Mouse (Mus musculus) liver, adult (tissue): ENCODE results near the gene Slc1a1.

Experiments
- GATA4 ChIP-seq: IDR thresholded peaks from 2 replicates; pipeline ENCODE4 v1.6.1; 2014; ENCODE audit warnings: mild to moderate bottlenecking, low read length; ENCODE audit not compliant: insufficient replicate concordance

Slc1a1 gene

DNA sequence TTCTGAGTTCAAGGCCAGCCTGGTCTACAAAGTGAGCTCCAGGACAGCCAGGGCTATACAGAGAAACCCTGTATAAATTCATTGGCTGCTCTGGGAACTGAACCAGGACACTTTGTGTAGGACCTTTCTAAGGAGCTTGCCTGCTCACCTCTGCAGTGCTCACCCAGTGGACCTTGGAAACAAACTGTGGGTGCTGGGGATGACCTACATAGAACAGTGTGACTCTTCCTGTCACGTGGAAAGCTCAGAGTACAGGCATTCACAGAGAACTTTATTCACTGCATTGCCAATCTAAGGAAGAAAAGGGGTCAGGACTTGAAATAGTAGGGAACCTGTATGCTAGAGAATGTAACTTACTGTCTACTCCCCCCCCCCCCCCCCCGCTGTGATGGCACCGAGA is 54.4 kb downstream of the Slc1a1 start:
- no peak for TF ChIP-seq GATA4

GRCm38 (mm10) chr19:28891238-28891637 is 56.4 kb downstream of the Slc1a1 start:
- TF ChIP-seq GATA4, result no peak

DNA sequence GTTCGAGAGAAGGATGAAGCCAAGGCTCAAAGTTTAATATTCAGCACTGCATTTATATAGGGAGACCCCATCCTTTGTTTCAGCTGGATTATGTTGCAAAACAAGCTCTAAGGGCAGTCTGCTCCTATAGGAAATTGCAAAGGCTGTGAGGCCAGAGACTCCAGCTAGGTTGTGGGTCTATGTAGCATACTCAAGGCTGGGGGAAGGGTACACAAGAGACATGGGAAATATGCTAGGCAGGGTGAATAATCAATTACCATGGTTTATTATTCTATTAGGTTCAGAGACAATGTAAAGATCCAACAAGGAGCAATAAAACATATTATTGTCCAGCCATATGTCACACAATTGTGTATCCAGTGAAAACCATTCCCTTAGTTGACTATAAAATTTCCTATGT is 57.0 kb downstream of the Slc1a1 start:
- TF ChIP-seq GATA4, result no peak

DNA sequence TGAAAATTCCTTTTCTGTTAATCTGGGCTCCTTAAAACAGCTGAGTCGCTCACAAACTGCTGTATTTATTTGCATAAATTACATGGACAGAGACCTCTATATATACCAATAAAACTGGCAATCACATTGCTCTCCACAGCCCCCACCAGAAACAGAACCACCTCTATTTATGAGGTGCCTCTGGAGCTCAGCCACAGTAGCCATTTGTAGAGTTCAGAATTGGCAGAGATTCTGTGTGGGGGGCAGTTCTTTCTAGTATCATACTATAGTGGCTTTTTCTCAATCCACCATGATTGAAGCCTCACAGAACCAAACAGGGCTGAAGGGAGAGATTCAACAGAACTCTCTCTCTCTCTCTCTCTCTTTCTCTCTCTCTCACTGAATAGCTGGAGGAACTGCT is 61.8 kb downstream of the Slc1a1 start:
- no peak for TF ChIP-seq GATA4

- no peak for TF ChIP-seq GATA4
These were observed 62.6 kb downstream of the Slc1a1 start for GRCm38 (mm10) chr19:28897497-28897896.

- TF ChIP-seq GATA4, result no peak
These were observed 65.9 kb downstream of the Slc1a1 start for GRCm38 (mm10) chr19:28900771-28901170.

GRCm38 (mm10) chr19:28902111-28902510 is 67.3 kb downstream of the Slc1a1 start:
- no peak for TF ChIP-seq GATA4

DNA sequence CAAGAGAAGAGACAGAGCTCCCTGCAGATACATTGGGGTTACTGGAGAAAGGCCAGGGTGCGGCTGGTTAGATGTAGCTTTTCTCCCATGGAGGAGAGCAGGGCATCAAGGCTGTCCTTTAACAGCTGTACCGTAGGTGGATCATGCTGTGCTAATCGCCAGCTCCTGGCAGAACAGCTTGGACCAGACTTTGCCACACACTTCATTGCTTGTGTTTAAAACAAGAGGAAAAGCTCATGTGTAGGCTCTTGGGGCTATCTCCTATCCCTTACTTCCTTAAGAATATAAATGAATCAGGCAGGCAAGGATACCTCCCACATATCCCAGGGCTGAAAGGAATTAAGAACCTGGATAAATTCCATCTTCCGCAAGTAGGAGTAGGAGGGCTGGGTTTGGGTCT is 68.0 kb downstream of the Slc1a1 start:
- no peak for TF ChIP-seq GATA4

DNA sequence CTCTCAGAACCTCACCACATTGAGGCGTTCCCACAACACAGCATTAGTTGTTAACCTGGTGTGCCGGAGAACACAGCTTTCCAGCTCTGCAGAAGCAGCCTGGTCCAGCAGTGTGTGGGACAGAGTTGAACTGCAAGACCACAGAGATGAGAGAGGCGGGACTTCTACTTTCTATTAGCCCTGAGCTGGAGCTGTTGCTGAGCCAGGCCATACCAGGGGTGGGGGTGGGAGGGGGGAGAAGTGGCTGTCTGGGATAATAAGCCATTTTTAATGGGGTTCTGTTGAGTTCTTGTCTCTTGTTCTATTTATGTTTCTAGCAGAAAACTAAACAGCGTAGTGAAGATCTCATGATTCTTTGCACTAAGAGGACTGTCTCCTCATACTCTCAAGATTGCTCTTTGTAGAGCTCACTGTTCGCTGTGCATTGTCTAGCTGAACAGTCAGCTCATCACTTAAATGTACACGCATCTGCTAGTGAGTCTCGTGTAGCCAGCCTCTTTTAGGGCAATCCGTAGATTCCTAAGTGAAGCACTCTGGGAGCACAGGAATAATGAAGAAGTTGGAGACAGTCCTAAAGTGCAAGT is 68.8 kb downstream of the Slc1a1 start:
- TF ChIP-seq GATA4, result no peak

GRCm38 (mm10) chr19:28908186-28908585 is 73.3 kb downstream of the Slc1a1 start:
- TF ChIP-seq GATA4, result no peak

- no peak for TF ChIP-seq GATA4
These were observed 73.8 kb downstream of the Slc1a1 start for GRCm38 (mm10) chr19:28908693-28909092.

GRCm38 (mm10) chr19:28914598-28914997 is 79.7 kb downstream of the Slc1a1 start:
- no peak for TF ChIP-seq GATA4

DNA sequence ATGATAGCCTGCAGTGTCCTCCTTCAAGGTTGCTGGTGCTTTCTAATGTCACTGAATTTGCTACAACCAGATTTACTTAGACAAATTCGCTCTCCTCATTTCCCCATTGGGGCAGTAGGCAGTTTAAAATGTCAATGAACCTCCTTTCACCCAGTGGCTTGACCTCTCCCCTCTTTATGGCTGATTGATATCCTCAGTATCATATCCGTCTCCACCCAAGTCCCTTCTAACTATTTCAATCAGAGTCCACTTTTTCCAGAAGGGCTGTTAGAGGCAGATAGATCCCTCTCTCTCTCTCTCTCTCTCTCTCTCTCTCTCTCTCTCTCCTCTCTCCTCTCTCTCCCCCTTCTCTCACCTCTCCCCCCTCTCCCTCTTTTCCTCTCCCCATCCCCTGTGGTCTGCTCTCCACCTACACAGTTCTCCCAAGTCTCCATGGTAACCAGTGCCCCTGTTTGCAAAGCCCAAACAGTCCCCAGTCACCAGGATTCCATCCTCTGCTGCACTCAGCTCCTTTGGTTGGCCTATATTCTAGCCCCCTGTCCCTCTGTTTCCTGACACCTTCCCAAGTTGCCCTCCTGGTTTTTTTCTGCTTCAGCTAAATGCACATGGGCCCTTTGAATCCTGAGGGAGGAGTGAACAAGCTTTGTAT is 80.9 kb downstream of the Slc1a1 start:
- TF ChIP-seq GATA4, result no peak

- TF ChIP-seq GATA4, result no peak
These were observed 81.6 kb downstream of the Slc1a1 start for GRCm38 (mm10) chr19:28916492-28916891.

- no peak for TF ChIP-seq GATA4
These were observed 83.0 kb downstream of the Slc1a1 start for GRCm38 (mm10) chr19:28917839-28918238.

- TF ChIP-seq GATA4, result no peak
These were observed 91.5 kb downstream of the Slc1a1 start for GRCm38 (mm10) chr19:28926366-28926765.

DNA sequence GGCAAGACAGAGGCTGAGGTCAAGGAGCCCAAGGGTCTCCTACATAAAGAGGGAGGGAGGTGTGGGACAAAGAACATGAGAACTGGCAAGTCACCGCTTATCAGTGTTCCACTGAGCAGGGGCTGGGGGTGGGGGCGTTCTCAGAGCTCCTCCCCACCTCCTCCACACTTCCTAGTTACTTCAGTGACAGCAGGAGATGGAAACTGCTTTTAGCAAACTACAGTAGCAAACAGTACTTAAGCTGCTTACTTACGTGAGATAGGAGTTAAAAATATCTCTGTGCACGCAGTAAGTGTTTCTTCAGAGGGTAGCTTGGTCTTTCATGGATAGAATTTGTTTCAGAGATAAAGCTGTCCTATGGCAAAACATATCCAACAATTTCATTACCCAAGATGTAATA is 92.5 kb downstream of the Slc1a1 start:
- no peak for TF ChIP-seq GATA4

- peak; percentile 49; the same call in 1 of the 2 replicates for TF ChIP-seq GATA4
These were observed 94.2 kb downstream of the Slc1a1 start for GRCm38 (mm10) chr19:28929034-28929433.

DNA sequence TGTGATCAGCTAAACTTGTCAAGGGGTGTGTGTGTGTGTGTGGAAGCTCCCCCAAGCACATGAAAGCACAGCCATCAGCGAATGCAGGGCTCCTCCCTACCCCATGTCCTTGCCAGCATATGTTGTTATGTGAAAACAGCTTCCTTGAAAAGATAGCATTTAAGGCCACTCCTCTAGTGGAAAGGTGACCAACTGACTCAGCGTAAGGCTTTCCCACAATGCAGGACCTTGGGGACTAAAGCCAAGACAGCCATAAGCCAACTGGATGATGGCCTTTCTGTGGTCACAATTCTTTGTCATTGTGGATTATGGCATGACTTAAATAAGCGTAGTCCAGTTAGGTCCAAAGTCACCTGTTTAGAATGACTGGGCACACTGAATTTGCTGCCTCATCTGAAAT is 100.0 kb downstream of the Slc1a1 start:
- TF ChIP-seq GATA4, result no peak
